Mouse (Mus musculus) C2C12 (cell line): ENCODE data around the gene Tmeff1. TPM values are rescaled to one million over a fixed set of nuclear protein-coding genes. Genes with fewer than 3 reads are reported as not detected.

Experiments
- H3K27me3 ChIP-seq: one replicate; pipeline ENCODE4 v1.6.1; 2011; ENCODE audit not compliant: control insufficient read depth, insufficient read depth, insufficient read length
- H3K36me3 ChIP-seq: one replicate; pipeline ENCODE4 v1.6.1; 2011; ENCODE audit not compliant: control insufficient read depth, insufficient read depth
- H3K4me3 ChIP-seq: one replicate; pipeline ENCODE4 v1.5.1; 2011; ENCODE audit warnings: mild to moderate bottlenecking, control low read depth; ENCODE audit not compliant: poor library complexity, insufficient read depth, severe bottlenecking
- H3K79me2 ChIP-seq: one replicate; pipeline ENCODE4 v1.6.1; 2011; ENCODE audit not compliant: control insufficient read depth, insufficient read depth
- H3K79me3 ChIP-seq: one replicate; pipeline ENCODE4 v1.6.1; 2011; ENCODE audit warnings: low read depth, control low read depth
- H3ac ChIP-seq: one replicate; pipeline ENCODE3; 2011; ENCODE audit warnings: low read depth; ENCODE audit not compliant: control insufficient read depth, insufficient read length
- CEBPB ChIP-seq: IDR thresholded peaks from one replicate; pipeline ENCODE4 v1.6.1; 2011; ENCODE audit warnings: low read depth, mild to moderate bottlenecking, control low read depth, moderate library complexity
- CTCF ChIP-seq: IDR thresholded peaks from one replicate; pipeline ENCODE4 v1.5.1; 2011; ENCODE audit not compliant: control insufficient read depth, insufficient read depth, insufficient read length
- FOSL1 ChIP-seq: IDR thresholded peaks from one replicate; pipeline ENCODE4 v1.8.0; 2011; ENCODE audit warnings: mild to moderate bottlenecking, low read length; ENCODE audit not compliant: poor library complexity, insufficient read depth, severe bottlenecking
- MAX ChIP-seq: IDR thresholded peaks from one replicate; pipeline ENCODE4 v1.6.1; 2011; ENCODE audit warnings: mild to moderate bottlenecking, control low read depth
- MYOD1 ChIP-seq: IDR thresholded peaks from one replicate; pipeline ENCODE4 v1.6.1; 2011; ENCODE audit warnings: low read depth; ENCODE audit not compliant: control insufficient read depth, insufficient read length
- MYOG ChIP-seq: IDR thresholded peaks from one replicate; pipeline ENCODE4 v1.6.1; 2011; ENCODE audit not compliant: control insufficient read depth, insufficient read length; ENCODE audit errors: extremely low read depth
- USF1 ChIP-seq: IDR thresholded peaks from one replicate; pipeline ENCODE4 v1.6.1; 2011; ENCODE audit warnings: low read depth, mild to moderate bottlenecking, control low read depth, moderate library complexity
- polyA plus RNA-seq: library from polyadenylated mRNA; unstranded; fragments of >200 nt; fragmentation: generic; extraction: Trizol; gene quantifications from one replicate; pipeline ENCODE4 v1.2.1, GENCODE M21; 2012; ENCODE audit warnings: missing spikeins

The Tmeff1 gene
- polyA plus RNA-seq, 1 experiment, result 22.7 TPM

DNA sequence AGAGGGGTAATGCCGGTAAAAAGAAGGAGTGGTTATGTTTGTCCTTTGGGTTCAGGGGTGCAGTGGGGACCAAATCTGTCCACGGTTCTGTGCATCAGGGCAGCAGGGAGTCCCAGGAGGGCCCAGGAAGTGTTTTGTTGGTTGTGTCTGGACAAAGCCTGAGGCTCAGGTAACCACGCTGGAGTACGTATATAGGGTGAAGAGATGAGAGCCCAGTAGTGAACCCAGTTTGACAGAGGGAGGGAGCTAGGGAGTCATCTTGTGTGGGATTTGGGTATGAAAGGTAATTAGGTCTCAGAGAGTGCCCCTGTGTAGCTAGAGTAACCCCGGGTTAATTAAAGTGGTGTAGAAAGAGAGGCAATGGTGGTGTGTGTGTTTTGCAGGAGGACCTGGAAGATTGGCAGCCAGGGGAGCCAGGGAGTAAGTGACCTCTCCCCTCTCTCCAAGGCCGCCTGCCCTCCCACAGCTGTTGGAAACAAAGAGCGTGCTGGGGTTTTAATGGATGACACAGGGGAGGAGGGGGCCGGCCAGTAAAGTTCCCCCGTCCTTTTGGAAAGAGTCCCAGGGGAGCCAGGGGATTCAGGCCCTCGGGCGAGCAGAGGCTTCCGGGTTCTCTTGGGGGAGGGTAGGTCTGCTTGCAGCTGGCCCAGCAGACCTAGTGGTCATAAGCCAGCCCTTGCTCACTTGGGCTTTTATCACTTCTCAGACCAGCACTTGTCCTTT is 1.3 kb downstream of the Tmeff1 start:
- H3K79me3 ChIP-seq, result peaks cover 13% of the 10 kb centered on the region
- H3K79me2 ChIP-seq, result peaks cover 44% of the 10 kb centered on the region
- no peaks in the 10 kb centered on the region for H3K27me3 ChIP-seq
- H3ac ChIP-seq, result peak overlapping the region; percentile 50
- TF ChIP-seq USF1, result no peak
- TF ChIP-seq FOSL1, result no peak
- TF ChIP-seq MYOD1, result no peak
- TF ChIP-seq CEBPB, result no peak
- TF ChIP-seq MYOG, result no peak
- no peak for TF ChIP-seq CTCF
- no peak for TF ChIP-seq MAX
- H3K36me3 ChIP-seq, result no peaks in the 10 kb centered on the region
- peak overlapping the region; percentile 56 for H3K4me3 ChIP-seq

GRCm38 (mm10) chr4:48587526-48587925 is 2.6 kb downstream of the Tmeff1 start:
- H3K79me2 ChIP-seq, result peaks cover 52% of the 10 kb centered on the region
- TF ChIP-seq MAX (no peak), FOSL1 (no peak), USF1 (no peak), CEBPB (no peak), CTCF (no peak), MYOG (no peak), MYOD1 (no peak)
- H3K79me3 ChIP-seq, result peaks cover 13% of the 10 kb centered on the region
- H3ac ChIP-seq, result no peak overlapping the region
- no peaks in the 10 kb centered on the region for H3K36me3 ChIP-seq
- H3K27me3 ChIP-seq, result no peaks in the 10 kb centered on the region
- H3K4me3 ChIP-seq, result no peak overlapping the region

GRCm38 (mm10) chr4:48588576-48588975 is 3.6 kb downstream of the Tmeff1 start:
- H3K79me2 ChIP-seq, result peaks cover 52% of the 10 kb centered on the region
- H3K27me3 ChIP-seq, result no peaks in the 10 kb centered on the region
- H3K79me3 ChIP-seq, result peaks cover 13% of the 10 kb centered on the region
- TF ChIP-seq CEBPB (no peak), MYOG (no peak), FOSL1 (no peak), MAX (no peak), USF1 (no peak), MYOD1 (no peak), CTCF (no peak)
- H3K4me3 ChIP-seq, result no peak overlapping the region
- no peaks in the 10 kb centered on the region for H3K36me3 ChIP-seq
- H3ac ChIP-seq, result no peak overlapping the region

GRCm38 (mm10) chr4:48590862-48591261 is 5.9 kb downstream of the Tmeff1 start:
- Histone ChIP-seq H3K36me3 (no peaks in the 10 kb centered on the region), H3K27me3 (no peaks in the 10 kb centered on the region), H3ac (no peak overlapping the region), H3K79me3 (peaks cover 16% of the 10 kb centered on the region), H3K79me2 (peaks cover 60% of the 10 kb centered on the region), H3K4me3 (no peak overlapping the region)
- no peak for TF ChIP-seq MYOG
- TF ChIP-seq MYOD1, result no peak
- TF ChIP-seq FOSL1, result no peak
- no peak for TF ChIP-seq USF1

DNA sequence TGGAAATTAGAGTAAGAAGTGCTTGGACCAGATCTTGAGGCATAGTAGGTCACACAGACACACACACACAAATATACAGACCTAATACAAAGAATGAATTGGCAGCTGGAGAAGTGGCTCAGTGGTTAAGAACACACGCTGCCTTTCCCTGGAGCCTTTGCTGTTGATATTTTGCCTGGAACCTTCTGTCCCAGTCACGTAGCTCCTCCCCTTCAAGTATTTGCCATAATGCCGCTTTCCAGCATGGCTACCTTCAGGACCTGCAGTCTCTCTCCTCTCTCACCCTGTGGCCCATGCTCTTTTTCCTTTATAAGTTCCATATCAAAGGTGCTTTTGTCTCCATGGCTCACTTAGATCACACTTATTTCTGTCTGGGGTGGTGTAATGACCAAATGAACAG is 6.4 kb downstream of the Tmeff1 start:
- Histone ChIP-seq H3K79me2 (peaks cover 59% of the 10 kb centered on the region), H3K36me3 (no peaks in the 10 kb centered on the region), H3K4me3 (no peak overlapping the region), H3K27me3 (no peaks in the 10 kb centered on the region), H3K79me3 (peaks cover 16% of the 10 kb centered on the region), H3ac (no peak overlapping the region)
- TF ChIP-seq CEBPB (no peak), FOSL1 (no peak), MAX (no peak), MYOD1 (no peak)

- no peak for TF ChIP-seq USF1
- no peak for TF ChIP-seq FOSL1
- TF ChIP-seq MYOD1, result no peak
- no peak for TF ChIP-seq MAX
- Histone ChIP-seq H3K79me3 (peaks cover 14% of the 10 kb centered on the region), H3K27me3 (no peaks in the 10 kb centered on the region), H3K4me3 (no peak overlapping the region), H3K79me2 (peaks cover 51% of the 10 kb centered on the region), H3ac (no peak overlapping the region), H3K36me3 (no peaks in the 10 kb centered on the region)
These were observed 7.4 kb downstream of the Tmeff1 start for GRCm38 (mm10) chr4:48592328-48592727.
